Mouse (Mus musculus) adrenal gland, adult 2 months (tissue): ENCODE measurements at regions not wholly inside any gene's neighbourhood (a gene's known extent, or its start where the extent isn't known, plus 50 kb on each side); places are given as distances from the start of the nearest gene placed in this dataset.

Experiments
- DNase-seq: peaks from one replicate; pipeline ENCODE4 v3.0.0; 2021

DNA sequence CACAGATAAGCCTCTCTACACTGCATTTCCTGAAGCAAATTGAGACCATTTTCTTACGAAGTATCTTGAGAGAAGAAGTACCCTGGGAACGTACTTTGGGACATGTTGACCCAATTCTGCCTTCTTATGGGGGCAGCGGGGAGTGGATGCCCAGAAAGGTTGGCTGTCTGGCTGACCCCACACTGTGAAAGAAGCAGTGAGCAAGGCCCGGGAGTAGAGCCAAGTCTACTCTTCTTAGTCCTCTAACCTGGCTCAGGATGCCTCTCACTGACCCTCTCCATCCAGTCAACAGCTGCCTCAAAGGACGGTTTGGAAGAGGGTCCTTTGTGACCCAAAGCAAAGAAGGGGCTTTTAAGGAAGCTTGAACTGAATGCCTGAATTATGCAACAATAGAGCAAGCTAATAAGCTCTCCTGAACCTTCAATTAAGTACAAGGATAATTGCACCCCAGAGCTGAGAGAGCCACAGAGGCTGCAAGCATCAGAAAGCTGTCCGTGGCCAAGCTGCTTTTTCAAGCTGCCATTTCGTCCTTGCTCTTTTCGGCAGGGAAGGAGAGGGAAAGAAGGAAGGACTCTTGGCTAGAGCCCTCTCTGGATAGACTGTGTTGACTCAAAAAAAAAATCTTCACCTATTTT is 70.3 kb downstream of the Pctp start:
- DNase-seq: no peak

DNA sequence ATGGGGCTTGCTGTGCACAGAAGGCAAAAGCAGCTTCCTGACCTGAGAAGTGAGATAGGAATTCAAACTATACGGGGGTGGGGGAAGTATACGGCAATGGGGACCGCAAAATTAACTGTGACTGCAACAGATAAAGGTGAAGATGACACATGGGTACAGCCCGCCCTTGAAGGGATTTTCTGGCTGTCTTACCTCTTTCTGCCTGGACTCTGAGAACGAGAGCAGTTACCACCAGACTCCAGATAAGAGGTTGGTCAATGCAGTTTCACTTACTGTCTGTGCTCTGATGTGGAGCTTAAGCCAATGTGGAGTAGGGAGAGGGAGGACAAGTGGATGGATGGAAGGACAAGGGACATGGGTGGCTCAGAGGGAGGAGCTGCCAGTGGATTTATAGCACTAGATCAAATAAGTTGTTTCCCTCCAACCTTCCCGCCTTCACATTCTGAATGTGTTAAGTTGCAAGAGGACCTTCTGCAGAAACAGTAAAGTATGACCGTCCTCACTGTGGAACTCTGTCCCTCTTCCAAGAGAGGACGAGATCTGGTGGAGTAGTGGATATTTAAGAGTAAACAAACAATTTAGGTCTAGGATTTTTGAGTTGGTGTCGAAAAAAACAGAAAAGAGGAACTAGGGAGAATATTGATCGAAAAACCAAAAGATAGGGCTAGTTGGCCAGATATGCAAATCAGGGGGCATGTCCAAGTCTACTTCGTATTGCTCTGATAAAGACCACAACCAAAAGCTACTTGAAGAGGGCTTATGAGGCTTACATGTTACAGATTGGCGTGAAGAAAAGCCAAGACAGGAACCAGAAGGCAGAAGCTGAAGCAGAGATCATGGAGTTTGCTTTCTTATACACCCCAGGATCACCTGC is 73.3 kb downstream of the Pctp start:
- DNase-seq: no peak

DNA sequence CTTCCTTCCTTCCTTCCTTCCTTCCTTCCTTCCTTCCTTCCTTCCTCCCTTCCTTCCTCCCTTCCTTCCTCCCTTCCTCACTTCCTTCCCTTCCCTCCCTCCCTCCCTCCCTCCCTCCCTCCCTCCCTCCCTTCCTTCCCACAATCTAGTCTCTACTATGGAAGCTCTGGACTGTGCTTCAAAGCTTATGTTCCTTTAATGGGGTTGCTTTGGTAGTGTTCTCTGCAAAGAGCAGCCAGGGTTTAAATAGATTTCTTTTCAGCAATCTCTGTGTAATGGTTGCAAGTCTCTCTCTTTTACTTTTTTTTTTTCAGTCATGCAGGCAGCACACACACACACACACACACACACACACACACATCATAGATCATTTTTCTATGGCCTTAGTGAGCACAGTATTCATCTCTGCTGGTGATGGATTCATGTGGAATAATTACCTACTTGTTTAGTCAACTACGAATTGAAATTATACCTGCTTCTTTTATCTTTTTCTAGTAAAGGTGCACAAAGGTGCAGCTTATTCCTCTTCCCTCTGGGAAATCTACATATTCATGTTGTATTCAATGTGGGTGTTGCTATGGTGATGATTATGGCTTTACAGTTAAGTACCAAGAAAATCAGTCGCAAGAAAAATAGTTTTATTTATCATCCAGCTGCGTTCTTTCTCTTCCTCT is 75.1 kb downstream of the Pctp start:
- no peak for DNase-seq

DNA sequence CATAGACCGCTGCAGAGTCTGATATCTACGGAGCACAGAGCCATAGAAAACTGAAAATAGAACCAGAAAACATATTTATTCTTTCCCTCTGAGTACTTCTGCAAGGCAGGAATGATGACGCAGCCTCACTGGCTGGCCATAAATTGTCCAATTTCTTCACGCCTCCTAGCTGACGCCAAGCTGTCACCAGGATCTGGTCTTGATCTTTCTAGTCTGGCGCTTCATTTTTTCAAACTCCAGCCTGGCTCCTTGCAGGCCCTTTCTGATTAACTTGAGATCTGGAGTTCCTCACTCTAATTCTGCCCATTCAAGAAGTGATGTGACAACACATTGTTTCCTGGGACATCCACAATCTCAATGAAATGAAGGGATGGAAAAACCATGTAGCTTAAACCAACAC is 80.1 kb downstream of the Pctp start:
- DNase-seq: no peak

DNA sequence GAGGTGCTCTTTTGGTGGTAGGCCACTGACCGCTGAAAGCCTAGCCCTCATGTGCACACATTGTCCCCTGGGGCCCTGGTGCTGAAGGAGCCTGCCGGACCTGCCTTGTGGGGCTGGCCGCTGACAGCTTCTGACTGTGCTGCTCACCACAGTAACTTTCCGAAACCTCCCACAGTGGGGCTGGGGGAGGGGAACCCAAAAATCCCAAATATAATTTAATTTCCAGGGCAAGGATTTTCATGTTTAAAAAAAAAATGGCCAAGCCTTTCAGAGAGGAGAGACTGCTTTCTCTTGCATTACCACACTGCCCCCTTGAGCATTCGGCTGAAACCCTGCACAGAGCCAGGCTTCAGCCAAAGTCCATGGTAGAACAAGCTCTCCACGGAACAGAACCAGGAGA is 81.5 kb downstream of the Pctp start:
- DNase-seq: peak; percentile 52

DNA sequence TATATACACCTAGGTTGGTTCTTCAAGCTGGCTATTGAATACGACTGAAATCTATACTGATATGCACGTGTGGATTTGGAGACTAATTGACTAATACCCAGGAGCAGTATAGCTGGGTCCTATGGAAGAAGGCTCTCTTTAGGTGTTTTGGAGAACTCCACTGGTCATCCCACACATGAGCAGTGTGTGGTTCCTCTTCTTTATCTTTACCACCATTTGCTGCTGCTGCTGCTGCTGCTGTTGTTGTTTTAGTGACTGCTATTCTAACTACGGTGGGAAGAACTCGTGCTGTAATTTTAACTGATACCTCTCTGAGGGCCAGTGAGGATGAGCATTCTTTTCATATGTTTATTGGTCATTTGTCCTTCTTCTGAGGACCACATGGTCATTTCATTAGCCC is 86.9 kb downstream of the Pctp start:
- DNase-seq: no peak

DNA sequence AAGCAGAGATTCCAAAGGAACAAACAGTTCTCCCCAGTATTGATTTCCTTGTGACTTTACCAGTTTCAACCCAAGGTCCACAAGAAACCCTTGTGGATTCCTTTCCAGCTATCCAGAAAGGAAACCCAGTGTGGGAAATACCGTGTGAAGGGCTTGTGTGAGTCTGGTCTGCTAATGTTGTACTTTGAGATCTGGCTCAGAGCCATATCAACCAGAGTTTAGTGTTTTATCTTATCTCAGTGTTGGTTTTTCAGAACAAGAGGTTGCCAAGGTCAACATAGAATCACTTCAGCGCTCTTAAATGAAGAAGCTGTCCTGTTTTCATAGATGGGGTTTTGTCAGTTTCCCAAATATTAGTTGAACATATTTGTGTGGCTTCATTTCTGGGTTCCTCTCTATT is 88.1 kb downstream of the Pctp start:
- no peak for DNase-seq

DNA sequence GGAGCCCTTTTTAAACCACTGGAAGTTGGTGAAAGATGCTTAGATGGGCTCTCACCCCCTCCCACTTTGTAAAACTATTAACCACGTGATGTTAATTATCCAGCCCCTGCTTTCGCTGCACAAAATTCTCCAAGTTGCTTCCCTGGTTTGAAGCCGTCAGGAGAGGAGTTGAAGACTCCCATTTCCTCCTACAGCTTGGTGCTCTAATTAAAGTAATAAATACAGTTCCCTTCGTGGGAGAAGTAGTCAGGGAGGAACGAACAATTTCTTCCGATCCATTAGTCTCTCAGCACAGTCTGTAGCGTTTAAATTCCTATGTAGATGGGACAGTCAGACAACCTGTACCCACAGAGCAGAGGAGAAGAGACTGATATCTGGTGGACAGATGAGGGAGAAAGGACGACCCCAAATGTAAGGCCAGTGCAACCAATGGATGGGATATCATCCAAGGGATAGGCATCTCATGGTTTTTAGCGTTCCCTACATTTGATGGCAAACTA is 101.4 kb downstream of the Pctp start:
- DNase-seq: no peak

DNA sequence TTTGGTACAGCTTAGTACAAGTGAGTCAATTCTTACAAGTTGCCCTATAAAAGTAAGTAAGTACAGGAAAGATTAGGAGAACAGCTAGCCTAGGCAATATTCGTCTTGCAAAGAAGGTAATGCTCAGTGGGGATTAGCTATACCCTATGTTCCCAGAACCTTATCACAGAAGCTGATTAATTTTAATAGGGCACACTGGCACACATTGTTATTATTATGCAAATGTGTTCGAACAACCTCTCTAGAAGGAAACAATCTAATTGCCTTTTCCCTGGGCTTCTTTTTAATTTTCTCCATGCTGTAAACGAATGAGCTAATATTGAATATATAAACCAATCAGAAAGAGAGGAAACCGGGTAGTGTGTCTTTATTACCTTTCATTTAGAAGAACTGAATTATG is 104.2 kb downstream of the Pctp start:
- DNase-seq: no peak

DNA sequence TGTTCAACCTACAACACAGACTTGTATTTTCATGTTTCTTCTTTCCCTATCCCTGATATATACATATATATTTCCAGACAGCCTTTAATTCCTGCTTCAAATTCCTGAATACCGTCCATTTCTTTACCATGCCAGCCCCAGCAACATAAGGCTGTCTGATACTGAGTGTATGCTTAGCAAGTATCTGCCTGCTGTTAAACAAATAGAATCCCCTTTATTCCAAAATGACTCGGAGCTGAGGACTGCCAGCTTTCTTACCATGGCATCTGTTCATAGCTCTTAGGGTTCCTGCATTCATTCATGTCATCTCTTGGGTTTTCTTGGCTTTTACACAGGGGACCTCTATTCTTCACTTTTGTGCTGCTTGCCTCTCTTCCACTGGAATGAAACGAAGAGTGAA is 105.8 kb downstream of the Pctp start:
- DNase-seq: no peak

DNA sequence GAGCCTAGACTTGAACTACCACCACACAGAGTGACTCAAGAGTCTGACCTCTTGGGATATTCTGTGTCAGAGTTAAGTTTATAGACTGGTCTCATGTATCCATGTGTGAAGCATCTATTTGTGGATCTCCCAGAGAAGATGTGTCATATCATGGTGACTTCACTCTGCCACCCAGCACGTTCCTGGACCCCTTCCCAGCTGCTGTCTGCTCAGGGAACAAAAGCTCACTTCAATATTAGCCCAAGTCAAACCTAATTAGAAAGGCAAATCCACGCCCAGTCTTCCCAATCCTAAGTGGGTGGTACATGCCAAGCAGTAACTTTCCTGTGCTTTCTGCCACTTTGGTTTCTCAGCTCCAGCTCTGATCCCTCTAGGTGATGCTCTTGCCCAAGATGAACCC is 94.1 kb upstream of the Ankfn1 start:
- DNase-seq: no peak

DNA sequence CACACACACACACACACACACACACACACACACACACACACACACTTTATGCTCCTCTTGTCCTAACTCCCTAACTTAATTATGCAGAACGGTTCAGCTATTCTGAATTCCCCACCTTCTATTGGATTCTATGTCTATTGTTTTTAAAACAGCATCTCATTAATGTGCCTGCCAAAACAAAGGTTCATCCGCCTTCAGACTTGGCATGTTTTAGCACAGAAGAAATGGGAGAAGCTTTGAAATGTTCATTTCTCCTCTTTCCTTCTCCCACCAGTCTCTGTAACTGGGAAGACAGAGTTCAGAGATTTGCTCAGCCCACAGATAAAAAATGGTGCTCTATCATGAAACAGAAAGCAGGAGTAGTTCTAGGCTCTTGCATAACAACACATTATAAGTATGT is 90.1 kb upstream of the Ankfn1 start:
- DNase-seq: no peak

DNA sequence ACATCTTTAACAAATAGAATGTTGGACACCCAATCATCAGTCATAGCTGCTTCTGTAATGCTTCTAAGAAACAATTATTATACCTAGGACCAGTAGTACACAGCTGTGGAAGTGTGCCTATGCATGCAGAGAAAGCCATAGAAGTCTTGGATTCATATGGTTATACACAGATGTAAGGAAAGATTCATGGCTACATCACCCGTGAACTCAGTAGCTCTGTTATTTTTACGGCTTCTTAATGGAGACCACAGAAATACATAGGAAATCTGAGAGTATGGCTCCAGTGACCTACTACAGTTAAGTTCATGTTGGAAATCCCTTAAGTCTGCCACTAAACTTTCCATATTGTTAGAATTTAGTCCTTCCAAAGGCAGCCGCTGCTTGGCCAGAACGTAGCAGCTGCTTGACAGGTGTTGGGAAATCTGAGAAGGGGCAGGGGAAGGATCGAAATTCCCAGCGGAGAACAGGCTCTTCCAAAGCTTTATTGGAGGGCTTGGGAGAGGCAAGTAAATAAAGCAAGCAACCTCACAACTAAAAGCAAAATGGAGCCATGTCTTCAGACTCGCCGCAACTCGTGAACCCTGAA is 78.8 kb upstream of the Ankfn1 start:
- DNase-seq: no peak

DNA sequence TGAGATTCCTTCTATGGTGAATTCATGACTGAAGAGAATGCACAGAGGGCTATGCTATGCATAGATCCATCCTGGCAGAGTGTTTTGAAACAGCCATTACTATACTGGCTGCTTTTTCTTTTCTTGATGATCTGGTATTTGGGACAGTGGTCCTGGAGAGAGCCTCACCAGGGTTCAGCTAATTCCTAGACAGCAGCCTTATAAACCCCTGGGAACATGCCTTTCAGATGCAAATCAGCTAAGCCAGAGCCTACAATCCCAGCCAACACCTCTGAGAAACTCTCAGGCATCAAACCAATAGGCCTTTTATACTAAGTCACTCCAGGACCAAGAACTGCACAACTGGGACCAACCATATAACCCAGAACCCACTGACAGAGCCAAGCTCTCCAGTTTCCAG is 64.4 kb upstream of the Ankfn1 start:
- DNase-seq: no peak

DNA sequence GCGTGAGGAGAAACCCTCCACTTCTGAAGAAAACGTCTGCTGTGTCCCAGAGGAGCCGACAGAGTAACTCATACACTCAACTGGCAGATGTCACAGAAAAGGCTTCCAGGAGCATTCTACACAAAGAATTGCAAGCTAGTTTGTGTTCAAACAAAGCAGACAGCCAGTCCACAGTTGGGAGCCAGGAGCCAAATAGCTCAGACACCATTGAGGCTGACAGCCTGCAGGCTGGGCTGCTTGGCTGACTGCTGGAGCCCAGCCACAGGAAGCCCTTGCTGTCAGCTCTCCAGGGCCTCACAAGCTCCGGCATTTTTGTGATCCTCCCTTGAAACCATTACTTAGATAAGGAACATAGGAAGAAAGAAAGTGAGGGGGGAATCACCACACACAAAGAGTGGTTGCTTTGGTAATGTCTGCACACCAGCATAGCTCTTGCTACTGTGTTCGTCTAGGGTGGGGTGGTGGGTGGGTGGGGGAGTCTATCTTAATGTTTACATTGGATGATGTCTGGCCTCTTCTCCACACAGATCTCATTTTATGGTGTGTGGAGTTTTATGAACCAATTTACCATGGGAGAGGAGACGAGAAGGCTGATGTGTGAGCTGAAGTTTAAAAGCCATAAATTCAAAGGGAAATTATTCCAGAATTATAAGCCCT is 62.3 kb upstream of the Ankfn1 start:
- peak; percentile 2 for DNase-seq

DNA sequence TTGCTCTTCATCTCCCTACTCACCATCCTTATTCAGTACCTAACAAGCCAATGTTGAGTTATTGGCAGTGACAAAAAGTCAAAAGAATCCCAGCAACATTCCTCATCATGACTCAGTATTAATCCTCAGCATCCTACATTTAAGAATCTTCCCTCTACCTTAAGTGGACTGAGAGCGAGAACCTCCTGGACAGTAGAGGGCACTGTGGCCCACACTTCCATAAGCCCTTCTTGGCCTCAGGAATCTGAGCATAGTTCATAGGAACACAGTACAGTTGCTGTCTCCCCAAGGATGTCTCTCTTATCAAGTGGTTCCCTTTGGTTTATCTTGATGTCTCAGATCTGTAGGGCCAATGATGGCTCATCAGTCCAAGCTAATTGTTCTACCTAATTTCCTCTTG is 60.5 kb upstream of the Ankfn1 start:
- no peak for DNase-seq

DNA sequence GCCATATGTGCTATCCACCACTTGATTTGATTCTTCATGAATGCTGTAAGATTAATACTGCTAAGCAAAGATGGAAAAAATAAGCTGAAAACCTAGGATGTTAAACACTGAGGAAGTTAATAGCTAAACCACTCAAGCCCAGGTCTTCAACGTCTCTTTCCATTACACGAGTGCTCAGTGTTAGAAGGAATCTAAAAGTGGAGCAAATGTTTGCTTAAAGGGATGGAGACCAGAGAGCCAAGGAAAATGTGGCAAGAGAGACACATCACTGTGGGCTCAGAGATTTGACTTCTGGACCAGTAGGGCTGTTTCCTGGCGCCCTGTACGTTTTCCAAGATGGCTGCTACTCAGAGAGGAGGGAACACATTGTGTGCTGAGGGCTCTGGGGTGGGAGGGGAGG is 59.4 kb upstream of the Ankfn1 start:
- DNase-seq: no peak

DNA sequence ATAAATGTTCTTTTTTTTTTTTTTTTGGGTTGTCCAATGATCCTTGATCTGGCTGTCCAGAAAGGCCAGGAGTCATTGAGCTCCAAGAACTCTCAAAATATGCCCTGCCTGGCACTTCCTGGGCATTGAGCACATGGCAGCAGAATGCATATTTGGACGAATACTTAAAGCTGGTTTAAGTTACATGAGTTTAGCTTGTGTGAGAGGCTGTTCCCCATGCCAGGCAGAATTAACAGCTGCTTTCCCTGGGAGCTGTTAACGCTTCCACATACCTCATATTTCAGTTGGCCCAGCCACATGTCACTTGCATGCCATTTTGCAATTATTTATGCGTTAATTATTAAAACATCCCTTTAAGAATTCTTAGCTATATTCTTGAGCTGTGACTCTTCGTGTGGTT is 56.6 kb upstream of the Ankfn1 start:
- no peak for DNase-seq

DNA sequence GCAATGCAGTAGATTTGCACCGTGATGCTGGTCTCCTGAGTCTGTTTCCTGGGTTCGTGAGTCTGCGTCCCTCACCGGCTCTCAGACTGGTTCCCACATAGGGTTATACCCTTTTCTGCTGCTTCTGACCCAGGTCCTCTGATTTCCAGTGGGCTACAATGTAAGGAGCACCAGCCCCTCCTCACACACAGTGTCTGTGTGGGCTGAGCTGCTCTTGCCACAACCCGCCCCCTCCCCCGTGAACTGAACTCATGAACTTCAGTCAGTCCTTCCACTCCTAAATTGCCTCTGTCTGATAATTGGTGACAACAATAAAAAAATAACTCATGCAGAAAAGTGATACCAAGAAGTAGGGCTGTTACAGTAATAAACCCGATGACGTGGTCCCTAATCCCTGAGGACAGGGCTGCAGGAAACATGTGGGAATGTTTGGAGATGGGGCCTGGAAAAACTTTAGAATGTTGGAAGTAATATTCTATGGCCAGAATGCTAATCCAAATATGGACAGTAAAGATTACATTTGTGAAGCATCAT is 54.2 kb upstream of the Ankfn1 start:
- DNase-seq: no peak
